Mouse (Mus musculus) adrenal gland, adult 18-20 months (tissue): ENCODE data around the gene Papolg. TPM values are rescaled to one million over a fixed set of nuclear protein-coding genes. Genes with fewer than 3 reads are reported as not detected.
"Not testable (repeated sequence)": the region's sequence is repeated elsewhere in the genome, so short reads cannot be mapped to it uniquely, and the experiment has no call there.

Experiments used
- DNase-seq, 2 experiments: peaks; one replicate each; pipeline ENCODE4 v3.0.0; 2021 to 2022; ENCODE audit warnings: low spot score in 2 of 2
- long read RNA-seq, 2 experiments: library from polyadenylated mRNA; stranded (forward); transcript quantifications; one replicate each; pipeline ENCODE4 v2.0.0; 2021
- total RNA-seq, 2 experiments: library from RNA; stranded (reverse); gene quantifications; 1 replicate in 1 of 2; 2 replicates in 1 of 2; pipeline ENCODE4 v1.2.3; 2021

The Papolg gene
- total RNA-seq: 10 to 100 TPM; 11.3 to 12.6 TPM
- long read RNA-seq, experiment 1, partial matches to known transcripts: 0 of 4 reads
- long read RNA-seq, experiment 1, other reads (novel, unspliced or antisense): 0 of 4 reads
- long read RNA-seq, experiment 2, transcript Papolg-201 (22 exons, 3,747 nt): major isoform, 7 of 13 reads
- long read RNA-seq, experiment 2, partial matches to known transcripts: 4 of 13 reads
- long read RNA-seq, experiment 2, other reads (novel, unspliced or antisense): 2 of 13 reads

DNA sequence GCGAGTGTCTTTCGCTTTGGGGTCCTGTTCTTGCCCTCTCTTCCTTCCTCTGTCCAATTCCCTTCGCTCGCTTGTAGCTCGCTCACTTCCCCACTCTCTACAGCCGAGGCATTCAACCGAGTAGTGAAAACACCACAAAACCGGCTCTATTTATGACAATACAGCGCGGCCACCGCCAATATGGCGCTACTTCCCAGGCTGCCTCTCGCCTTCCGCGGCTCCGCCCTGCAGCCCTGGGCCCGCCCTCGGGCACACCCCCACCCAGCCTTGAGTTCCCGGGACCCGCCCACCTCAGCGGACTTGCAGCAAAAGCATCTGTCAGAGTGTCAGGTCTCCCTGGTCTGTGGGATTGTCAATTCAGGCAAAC lies at the start of gene Papolg:
Gene Papolg (minus strand): TSS at position 194 of the 367 bp plus-strand sequence.
- DNase-seq: peak; percentile 91 to 93

DNA sequence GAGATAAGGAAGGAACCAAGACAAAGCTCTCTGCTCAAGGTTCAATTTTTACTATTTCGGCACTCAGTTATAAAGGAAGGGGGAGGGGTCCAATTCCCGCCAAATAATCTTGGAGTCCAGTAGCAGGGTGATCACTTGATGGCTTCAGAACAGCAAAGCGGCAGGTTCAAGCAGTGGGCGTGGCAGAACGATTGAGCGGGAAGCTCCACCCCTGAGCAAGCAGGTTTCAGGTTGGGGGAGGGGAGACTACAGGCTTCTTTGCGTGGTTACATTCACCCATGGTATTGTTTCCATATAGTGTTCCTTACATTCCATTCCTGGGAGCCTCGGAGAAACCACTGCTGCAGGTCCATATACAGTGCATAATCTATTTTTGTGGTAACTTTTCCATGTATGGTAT lies 33.1 kb upstream of the Papolg start:
- not testable (repeated sequence) for DNase-seq

DNA sequence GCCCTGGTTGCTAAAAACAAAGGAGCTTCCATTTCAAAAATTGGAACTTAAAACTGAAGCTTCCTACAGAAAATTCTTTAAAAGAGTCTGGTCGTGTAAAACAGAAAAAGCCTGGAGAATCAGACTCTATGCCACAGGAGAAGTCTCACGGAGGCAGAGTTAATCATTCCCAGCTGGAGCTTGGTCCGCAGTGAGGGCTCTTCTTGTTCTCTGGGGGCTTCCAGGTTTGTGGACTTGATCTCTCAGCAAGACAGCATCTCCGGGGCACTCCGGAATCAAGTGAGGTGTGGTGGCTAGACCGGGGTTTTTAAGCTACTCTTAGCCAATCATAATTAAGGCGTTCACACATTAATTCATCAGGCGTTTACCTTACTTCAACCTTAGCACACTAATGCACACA lies 32.6 kb upstream of the Papolg start:
- DNase-seq: no peak

DNA sequence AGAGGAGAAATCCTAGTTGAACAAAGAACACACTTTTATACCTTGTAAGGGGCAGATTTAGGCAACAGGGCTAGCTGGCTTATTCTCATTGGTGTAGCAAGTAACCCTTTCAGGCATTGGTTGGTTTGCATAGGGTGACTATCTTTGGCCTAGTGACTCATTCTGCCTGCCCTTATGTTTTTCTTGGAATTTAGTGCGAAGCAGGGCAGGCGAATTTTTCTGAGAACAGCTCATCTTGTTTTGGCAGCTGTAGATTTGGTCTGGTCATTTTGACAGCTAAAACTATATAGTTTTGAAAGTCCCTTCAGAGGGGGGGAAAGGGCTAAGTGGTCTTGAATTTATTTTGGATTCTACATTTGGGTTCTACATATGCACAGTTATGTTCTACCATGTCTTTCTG lies 18.8 kb upstream of the Papolg start:
- DNase-seq: not testable (repeated sequence)

DNA sequence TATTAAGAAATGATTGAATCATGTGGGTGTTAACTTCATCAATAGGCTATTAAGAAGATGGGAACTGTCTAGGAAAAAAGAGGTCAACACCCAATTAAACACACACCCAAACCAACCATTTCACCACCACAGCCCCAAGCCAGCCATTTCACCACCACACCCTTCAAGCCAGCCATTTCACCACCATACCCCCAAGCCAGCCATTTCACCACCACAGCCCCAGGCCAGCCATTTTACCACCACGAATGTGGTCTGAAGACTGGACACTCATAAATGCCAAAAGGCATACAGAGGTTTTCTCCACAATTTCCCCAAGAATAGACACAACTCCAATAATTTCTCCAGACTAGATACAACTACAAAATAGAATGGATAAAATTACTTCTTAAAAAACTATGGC lies 8.9 kb upstream of the Papolg start:
- DNase-seq: no peak

DNA sequence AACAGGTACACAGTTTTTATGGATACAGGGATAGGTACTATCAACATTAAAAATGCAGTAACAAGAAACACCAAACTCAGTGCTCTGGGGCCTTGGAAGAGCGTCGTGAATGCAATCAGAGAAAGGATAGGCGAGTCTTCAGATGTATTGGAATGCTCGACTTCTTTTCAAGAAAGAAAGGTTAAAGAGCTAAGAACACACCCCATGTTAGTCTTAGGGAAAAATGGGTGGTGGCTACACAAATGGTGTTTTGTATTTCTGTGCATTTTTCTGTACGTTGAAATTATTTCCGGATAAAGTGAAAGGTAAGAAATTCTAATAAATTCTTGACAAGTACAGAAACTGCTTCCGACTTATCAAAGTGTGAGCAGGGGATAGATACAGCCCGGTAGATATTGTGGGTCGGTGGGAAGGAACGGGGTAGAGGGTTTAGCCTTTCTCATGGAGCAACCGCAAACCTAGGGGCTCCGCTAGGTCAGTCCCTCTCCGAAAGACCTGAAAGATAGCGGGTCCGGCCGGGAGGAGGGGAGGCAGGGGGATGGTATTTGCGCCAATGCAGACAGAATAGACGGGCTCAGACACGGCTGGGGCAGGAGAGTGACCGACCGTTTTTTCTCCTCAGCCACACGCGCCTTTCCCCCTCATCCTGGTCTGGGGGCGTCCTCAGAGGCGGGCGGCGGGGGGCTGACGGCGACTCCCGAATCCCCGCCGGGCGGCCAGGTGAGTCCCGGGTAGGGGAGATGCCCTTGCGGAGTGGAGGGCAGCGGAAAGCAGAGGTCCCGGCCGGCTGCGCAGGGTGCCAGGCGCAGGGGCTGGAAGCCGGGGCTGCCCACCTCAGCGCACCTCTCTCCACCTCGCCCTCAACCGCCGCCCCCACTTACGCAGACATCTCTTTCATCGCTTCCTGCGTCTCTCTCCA lies 653 bp downstream of the Papolg start:
- DNase-seq: no peak

DNA sequence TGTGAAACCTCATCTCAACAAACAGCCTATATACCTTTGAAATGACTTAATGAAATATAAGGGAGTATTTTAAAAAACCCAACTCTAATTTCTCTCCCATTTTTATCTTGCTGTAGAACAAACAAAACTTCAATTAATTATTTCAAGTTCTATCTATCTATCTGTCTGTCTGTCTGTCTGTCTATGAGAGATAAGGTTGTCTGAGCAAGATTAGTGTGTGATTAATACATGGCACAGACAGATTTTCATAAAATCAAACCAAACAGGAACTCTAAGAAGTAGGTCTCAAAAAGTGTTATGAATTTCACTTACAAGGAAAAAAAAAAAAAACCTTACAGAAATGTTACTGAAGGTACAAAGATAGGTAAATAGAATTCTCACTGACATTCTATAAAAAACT lies 1.5 kb downstream of the Papolg start:
- DNase-seq: no peak

DNA sequence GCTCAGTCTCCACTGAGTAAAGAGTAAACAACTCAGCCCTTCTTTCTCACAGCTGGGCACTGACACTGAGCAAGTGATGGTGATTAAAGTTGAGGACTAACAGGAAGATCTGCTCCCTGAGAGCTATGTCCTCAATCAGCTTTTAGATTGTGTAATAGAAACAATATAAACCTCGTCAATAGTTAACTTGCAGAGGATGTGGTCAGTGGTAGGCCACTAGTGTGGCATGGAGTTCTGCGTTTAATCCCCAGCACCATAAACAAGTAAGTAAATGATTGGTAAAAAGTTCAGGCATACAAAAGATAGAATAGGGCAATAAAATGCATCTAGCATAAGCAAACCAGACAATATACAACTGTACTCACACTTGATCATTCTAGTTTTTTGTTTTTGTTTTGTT lies 30.7 kb downstream of the Papolg start:
- DNase-seq: no peak

DNA sequence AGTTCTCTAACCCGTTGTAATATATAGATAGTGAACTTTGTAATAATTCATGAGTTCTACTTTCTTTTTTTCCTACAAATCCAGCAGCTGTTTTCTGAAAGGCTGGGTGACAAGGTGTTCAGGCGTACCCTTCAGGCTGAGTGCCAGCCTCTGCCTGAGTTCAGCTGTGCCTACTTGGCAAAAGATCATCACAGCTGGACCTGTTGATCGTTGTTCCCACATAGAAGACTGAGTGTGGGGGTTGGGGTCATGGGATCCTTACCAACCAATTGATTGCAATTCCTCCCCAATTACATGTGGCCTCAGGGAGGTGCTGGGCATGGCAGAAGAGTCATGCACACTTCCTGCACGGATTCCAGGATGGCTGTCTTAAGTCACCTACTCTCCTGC lies 38.3 kb downstream of the Papolg start:
- DNase-seq: no peak

DNA sequence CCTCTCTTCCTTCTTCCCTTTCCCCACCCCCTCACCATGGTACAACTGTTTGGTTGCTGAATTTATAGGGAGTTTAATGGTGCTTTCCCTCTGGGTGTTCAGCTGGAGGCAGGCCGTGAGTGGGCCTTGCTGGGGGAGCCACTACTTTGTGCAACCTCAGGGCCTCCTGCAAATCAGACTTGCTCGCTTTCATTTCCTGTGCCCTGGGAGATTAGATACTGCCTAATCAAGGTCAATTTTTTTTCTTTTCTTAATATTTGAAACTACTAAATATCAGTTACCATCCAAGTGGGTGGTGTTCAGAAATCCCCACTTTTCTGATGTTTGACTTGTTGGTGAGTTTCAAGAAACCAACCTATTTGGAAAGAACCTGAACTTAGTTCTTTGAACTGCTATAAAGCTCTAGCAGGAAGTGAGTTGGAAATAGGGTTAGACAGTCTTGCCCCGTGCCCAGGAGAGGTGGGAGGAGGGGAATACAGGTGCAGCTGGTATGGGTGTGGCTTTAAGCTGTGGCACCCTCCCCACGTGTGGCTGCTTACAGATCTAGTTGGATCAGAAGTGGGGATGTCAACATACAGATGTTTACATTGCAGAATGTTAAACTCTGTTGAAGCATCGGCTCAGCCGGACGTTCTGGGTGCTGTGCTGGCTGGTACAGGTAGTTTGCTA lies 38.9 kb downstream of the Papolg start:
- no peak for DNase-seq

DNA sequence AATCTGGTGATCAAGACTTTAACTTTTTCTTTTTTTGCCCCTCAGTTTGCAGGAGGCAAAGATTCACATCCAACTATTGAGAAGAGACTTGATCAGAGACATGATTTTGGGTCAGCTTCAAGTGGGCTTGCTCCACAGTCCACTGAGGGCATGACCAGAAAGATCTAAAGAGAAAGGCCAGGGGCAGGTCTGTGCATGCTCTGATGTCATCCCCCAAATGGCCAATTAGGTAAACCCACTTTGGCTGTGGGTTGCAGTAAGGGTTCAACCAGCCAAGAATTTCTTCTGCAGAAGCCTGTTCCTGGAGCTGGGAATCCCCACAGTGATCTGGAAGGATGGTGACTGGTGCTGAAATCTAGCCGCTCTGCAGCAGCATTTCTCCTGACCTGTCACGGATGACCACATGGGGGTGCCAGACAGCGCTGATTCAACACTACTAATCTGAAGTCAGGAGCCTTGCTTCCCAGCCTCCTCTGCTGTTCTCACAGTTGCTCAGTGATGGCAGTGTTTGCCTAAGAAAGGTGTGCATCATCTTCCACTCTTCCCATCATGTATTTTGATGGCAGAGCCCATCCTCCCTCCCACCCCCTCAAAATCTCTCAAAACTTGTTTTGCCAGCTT lies 39.8 kb downstream of the Papolg start:
- peak; percentile 41 to 62 for DNase-seq

DNA sequence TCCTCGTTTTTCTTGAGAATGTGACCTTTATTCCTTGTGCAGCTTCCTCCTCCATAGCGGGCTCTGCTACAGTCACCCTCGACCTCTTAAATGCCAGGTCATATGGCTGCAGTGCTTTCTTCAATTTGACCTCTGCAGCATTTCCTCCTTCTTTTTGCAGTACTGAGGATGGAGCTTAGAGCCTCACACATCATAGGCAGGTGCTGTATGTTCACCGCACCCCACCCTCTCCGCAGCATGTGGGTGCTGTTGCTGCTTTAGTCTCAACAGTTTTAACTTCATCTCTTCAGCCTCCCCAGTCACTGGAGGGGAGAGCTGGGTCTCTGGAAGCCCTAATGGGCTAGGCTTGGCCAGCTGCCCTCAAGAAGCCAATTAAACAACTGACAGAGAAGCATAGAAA lies 41.7 kb downstream of the Papolg start:
- no peak for DNase-seq

DNA sequence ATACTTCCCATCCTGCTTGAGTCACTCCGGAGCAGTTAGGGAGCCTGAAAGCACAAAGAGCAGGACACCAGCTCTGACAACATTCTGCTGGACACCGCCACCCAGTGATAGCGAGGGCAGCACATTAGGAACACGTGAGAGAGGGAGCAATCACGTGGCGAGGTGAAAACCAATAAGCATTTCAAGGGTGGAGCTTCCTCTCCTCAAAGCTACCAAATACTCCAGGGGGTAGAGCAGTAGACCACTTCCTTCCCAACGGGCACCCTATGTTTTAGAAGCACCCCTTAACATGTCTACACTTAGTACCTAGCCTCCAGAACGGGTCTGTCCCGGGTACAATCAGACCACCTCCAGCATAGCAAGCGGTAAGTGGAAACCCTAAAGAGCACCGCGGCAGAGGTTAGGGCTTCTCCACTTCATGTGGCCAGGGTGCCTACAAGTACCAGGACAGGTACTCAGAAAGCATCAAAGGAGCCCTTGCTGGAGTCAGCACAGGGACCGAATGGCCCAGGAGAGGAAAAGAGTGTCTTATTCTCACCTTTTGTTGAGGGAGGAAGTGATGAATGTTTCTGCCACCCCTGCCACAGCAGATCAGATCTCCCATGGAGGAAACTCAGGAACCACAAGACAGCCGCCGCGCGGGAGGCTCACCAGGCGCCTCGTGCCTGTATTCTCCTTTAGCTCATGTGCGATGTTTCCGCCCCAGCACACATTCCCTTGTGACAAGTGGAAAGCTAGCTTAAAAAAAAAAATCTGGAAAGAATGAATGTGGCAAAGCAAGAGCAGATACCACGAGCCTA lies 48.8 kb downstream of the Papolg start:
- DNase-seq: no peak

DNA sequence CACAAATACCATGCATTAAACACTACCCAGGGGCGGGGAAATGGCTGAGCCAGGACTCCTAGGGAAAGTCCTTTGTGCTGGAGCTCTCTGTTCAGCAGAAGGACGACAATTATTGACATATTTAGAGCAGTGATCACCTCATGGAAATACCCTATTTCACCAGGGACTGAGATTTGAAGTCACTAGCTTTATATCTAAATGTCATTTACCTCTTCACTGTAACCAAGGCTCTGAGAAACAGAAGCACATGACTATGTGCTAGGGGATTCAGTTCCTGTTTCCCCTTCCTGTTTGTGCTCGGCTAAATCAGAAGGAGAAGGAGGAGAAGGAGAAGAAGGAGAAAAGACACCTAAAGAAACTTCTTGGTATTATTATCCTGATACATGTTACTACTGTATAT lies 71.8 kb downstream of the Papolg start:
- no peak for DNase-seq

DNA sequence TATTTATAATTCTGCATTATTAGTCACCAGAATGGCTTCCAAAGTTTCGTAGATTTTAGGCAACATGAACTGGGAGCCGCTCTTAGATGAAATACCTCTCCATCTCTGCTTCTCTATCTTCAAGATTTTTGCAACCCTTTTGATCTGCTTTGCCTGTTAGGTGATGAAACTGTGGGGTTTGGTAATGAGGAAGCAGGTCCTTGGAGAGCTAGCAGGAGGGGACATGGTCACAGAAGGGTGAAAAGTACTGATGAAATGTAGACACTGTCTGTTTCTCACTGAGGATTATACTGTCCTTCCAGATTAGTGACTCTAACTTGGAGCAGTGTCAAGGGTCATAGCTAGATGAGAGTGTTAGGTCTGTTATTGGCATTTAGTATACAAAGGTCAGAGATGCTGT lies 73.4 kb downstream of the Papolg start:
- no peak for DNase-seq

DNA sequence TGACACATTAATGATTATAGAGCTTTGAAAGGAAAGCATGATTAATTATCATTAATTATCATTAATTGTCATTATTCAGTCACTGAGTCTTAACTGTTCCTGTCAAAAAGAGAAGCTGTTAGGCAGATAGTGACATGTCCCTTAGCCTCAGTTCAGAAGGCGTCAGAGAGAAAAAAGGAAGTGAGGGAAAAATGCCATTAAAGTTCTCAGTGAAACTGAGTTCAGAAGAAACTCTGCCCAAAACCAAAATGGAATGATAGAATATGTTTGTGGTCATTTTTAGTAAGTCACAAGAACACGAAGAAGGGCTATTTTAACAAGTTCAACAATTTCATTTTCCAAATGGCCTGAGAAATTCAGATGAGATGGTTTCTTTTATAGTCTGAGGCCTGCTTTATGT lies 74.1 kb downstream of the Papolg start:
- no peak for DNase-seq

DNA sequence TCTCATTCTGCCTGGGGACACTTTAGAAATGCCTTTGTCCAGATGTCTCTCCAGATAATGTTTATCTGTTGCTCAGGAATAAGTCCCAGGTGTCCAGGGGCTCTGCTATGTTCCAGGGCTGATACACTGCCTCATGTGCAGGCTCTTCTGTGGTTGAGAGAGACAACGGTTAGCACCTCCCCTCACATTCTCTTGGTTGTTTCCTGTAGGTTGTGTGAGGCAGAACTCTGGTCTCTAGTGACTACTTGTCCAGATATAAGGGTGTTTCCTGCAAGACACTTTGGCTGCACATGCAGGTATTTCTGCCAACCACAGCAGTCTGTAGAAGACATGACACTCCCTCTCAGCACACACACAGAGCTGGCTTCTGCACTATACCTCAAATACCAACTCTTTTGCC lies 76.3 kb downstream of the Papolg start:
- DNase-seq: no peak
